Mouse (Mus musculus) midbrain, embryonic 15.5 days (tissue): ENCODE measurements around the gene Thrb. TPM values are rescaled to one million over a fixed set of nuclear protein-coding genes. Genes with fewer than 3 reads are reported as not detected.

Experiments used
- ATAC-seq: fragments of 200-750 bp; cut with Nextera tagmentation; replicated peaks from 2 replicates; pipeline ENCODE4 v1.8.0; 2017; ENCODE audit warnings: moderate TSS enrichment
- H3K27ac ChIP-seq: fragments of 300-500 bp; sonication (generic); 2 replicates; pipeline ENCODE4 v1.5.1; 2015; ENCODE audit warnings: mild to moderate bottlenecking, inconsistent platforms
- H3K27me3 ChIP-seq: fragments of 300-500 bp; sonication (generic); replicated peaks from 2 replicates; pipeline ENCODE4 v1.6.1; 2015; ENCODE audit warnings: inconsistent platforms
- H3K36me3 ChIP-seq: fragments of 300-500 bp; sonication (generic); replicated peaks from 2 replicates; pipeline ENCODE4 v1.6.1; 2015; ENCODE audit warnings: inconsistent platforms
- H3K4me1 ChIP-seq: fragments of 300-500 bp; sonication (generic); 2 replicates; pipeline ENCODE4 v1.6.1; 2015; ENCODE audit warnings: inconsistent platforms
- H3K4me2 ChIP-seq: fragments of 300-500 bp; sonication (generic); 2 replicates; pipeline ENCODE4 v1.6.1; 2015; ENCODE audit warnings: inconsistent platforms, mild to moderate bottlenecking, moderate library complexity
- H3K4me3 ChIP-seq: fragments of 300-500 bp; sonication (generic); 2 replicates; pipeline ENCODE4 v1.5.1; 2015; ENCODE audit warnings: mild to moderate bottlenecking, inconsistent platforms
- H3K9ac ChIP-seq: fragments of 300-500 bp; sonication (generic); 2 replicates; pipeline ENCODE4 v1.6.1; 2015; ENCODE audit warnings: mild to moderate bottlenecking, inconsistent platforms
- H3K9me3 ChIP-seq: fragments of 300-500 bp; sonication (generic); 2 replicates; pipeline ENCODE4 v1.6.1; 2016; ENCODE audit warnings: inconsistent platforms
- WGBS: fragments of 180-500 bp; shearing (Covaris S2); methylation state at CpG from one replicate; pipeline ENCODE4 v1.1.7; 2015; ENCODE audit warnings: mixed read lengths; 5-methylcytosine and 5-hydroxymethylcytosine counted together
- polyA plus RNA-seq: library from polyadenylated mRNA; unstranded; fragments of >200 nt; fragmentation: Nextera tagmentation; extraction: Ambion mirVana; gene quantifications from 2 replicates; pipeline ENCODE4 v1.2.1, GENCODE M21; 2015

Gene Thrb
- polyA plus RNA-seq, 1 experiment from 2014 or later = 2.3 TPM

DNA sequence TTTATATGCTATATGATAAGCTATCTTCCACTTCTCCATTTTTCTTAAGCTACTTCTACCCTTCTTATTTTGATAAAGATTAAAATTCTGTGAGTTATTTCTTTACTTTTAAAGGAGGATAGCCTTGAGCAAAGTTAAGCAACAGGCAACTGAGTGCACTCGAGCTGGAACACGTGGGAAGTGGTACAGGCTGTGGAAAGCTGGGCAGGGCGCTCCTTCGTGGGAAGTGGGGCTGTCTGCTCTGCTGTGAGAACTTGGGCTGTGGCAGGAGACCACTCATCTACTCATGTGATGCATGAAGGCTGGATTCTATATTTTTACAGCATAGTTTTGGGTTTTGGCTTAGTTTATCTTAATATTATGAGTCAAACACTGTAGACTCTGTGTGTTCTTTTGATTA is 329.1 kb downstream of the Thrb start:
- 81% methylated on average over 4 of the region's 4 CpGs for WGBS
- ATAC-seq = no peak
- Histone ChIP-seq H3K9ac (no peak overlapping the region), H3K27ac (no peak overlapping the region), H3K4me2 (no peak overlapping the region), H3K27me3 (no peaks in the 10 kb centered on the region), H3K4me3 (no peak overlapping the region), H3K4me1 (no peaks in the 10 kb centered on the region), H3K36me3 (no peaks in the 10 kb centered on the region), H3K9me3 (no peaks in the 10 kb centered on the region)

DNA sequence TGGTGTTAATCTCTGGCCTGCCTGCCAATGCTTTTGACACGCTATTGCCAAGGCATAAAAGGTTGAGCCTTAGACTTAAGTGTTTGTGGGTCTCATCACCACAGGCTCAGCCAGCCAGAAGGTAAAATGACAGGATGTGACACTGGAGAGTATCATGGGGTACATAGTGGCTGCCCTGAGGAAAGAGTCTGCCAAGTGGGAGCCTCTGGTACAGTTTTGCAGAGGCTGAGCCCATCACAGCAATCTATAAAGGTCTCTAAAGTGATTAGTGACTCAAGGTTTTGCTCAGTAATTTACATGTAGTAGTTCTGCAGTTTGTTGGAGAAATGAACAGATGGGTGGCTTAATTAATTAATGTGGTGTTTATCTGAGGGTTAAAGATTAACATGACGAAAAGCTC is 330.1 kb downstream of the Thrb start:
- ATAC-seq = peak; percentile 42; the same call in 1 of the 2 replicates
- WGBS = 62% methylated on average over 2 of the region's 2 CpGs

DNA sequence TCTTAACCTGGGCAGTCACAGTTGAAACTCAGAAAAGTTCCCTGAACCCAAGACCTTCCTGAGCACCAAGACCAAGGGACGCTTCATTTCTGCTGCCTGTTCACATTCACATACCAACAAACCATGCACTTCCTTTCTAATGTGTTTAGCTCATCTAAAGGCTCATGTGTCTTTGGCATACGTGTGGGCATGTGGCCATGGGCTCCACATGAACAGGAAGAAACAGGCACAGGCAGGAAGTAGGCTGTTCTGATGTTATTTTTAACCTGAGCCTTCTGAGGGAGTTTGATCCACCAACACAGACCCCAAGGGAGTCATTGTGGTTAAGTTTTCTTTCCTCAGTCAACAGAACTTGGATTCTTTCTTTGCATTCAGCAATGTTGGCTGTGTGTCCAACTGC is 341.8 kb downstream of the Thrb start:
- Histone ChIP-seq H3K4me1 (no peaks in the 10 kb centered on the region), H3K4me3 (no peak overlapping the region), H3K27ac (no peak overlapping the region), H3K36me3 (no peaks in the 10 kb centered on the region), H3K27me3 (no peaks in the 10 kb centered on the region), H3K9me3 (no peaks in the 10 kb centered on the region), H3K4me2 (no peak overlapping the region), H3K9ac (no peak overlapping the region)
- 85% methylated on average over 2 of the region's 2 CpGs for WGBS
- no peak for ATAC-seq

More for the DNA sequence above, 330.1 kb downstream of the Thrb start:
- H3K4me3 ChIP-seq = no peak overlapping the region
- H3K4me2 ChIP-seq = no peak overlapping the region
- no peaks in the 10 kb centered on the region for H3K27me3 ChIP-seq
- H3K36me3 ChIP-seq = no peaks in the 10 kb centered on the region
- H3K9me3 ChIP-seq = no peaks in the 10 kb centered on the region
- H3K27ac ChIP-seq = no peak overlapping the region
- no peaks in the 10 kb centered on the region for H3K4me1 ChIP-seq
- H3K9ac ChIP-seq = no peak overlapping the region

DNA sequence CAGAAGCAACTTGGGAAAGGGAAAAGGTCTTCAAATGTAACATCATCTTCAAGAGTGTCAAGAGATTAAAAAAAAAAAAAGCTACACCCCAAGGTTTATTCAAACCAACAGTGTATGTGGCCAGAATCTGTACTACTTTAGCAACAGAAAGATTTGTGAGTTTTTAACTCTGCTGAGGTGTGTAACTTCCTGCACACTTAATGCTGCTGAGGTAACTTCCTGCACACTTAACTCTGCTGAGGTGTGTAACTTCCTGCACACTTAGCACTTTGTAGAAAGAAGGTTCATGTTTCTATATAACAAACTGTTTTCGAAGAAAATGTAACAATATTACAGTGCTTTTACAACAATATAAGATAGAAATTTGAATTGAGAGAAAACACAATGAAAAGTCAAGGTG is 343.6 kb downstream of the Thrb start:
- Histone ChIP-seq H3K4me1 (no peaks in the 10 kb centered on the region), H3K9ac (no peak overlapping the region), H3K4me2 (no peak overlapping the region), H3K27ac (no peak overlapping the region), H3K9me3 (no peaks in the 10 kb centered on the region), H3K27me3 (no peaks in the 10 kb centered on the region), H3K36me3 (no peaks in the 10 kb centered on the region), H3K4me3 (no peak overlapping the region)
- no peak for ATAC-seq
- 95% methylated on average over 1 of the region's 1 CpGs for WGBS

DNA sequence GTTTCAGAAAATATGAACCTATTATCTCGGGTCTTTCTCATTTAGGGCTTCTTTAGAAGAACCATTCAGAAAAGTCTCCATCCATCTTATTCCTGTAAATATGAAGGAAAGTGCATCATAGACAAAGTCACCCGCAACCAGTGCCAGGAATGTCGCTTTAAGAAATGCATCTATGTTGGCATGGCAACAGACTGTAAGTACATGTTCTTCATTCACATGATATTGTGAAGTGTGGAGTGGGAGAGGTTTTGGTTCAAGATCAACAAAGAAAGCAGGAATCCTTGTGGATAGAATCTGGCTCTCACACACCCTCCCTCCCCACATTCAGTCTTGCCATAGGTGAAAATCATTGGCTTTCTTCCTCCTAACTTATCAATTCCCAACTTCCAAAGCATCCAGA is 348.5 kb downstream of the Thrb start:
- no peaks in the 10 kb centered on the region for H3K4me1 ChIP-seq
- H3K4me2 ChIP-seq = no peak overlapping the region
- no peaks in the 10 kb centered on the region for H3K36me3 ChIP-seq
- no peaks in the 10 kb centered on the region for H3K9me3 ChIP-seq
- no peak overlapping the region for H3K4me3 ChIP-seq
- H3K9ac ChIP-seq = no peak overlapping the region
- H3K27ac ChIP-seq = no peak overlapping the region
- H3K27me3 ChIP-seq = no peaks in the 10 kb centered on the region
- 79% methylated on average over 3 of the region's 3 CpGs for WGBS
- 0 out of 2 replicates have a peak, but pooled peaks have one; percentile 48 for ATAC-seq

DNA sequence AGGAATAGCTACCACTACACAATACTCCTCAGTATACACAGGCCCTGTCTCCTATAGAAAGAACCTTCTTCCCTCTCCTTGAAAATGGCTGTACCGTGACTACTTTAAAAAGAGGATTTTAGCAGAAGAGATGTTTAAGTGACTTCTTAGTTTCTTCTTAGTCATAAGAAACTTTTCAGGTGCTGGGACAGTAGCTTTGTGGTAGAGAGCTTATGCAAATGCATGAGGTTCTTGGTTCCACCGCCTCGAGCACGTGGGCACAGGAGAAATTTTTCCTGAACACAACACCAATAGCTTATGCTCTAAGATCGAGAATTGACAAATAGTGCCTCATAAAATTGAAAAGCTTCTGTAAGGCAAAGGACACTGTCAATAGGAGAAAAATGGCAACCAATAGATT is 356.5 kb downstream of the Thrb start:
- Histone ChIP-seq H3K4me3 (no peak overlapping the region), H3K4me2 (no peak overlapping the region), H3K4me1 (no peaks in the 10 kb centered on the region), H3K36me3 (no peaks in the 10 kb centered on the region), H3K27ac (no peak overlapping the region), H3K9me3 (no peaks in the 10 kb centered on the region), H3K27me3 (no peaks in the 10 kb centered on the region), H3K9ac (no peak overlapping the region)
- no peak for ATAC-seq
- 89% methylated on average over 5 of the region's 5 CpGs for WGBS

DNA sequence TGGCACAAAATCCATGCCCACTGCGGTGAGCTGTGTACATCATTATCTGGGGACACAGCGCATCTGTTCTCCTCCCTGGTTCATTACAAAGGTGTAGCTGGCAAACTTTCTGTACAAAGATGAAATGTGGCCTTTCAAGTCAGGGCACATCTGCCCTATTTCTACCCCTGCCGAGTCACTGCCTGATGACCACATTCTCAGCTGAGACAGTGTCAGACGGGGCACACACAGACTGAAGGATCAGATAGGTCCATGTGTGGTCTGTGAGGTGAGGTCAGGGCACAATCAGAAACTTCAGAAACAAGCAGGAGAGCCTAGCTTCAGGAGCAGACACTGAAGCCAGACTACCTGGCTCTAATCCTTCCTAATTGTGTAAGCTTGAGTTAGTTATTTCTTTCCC is 360.1 kb downstream of the Thrb start:
- Histone ChIP-seq H3K9ac (no peak overlapping the region), H3K27me3 (no peaks in the 10 kb centered on the region), H3K4me3 (no peak overlapping the region), H3K27ac (no peak overlapping the region), H3K9me3 (no peaks in the 10 kb centered on the region), H3K4me1 (no peaks in the 10 kb centered on the region), H3K4me2 (no peak overlapping the region), H3K36me3 (no peaks in the 10 kb centered on the region)
- WGBS = 79% methylated on average over 4 of the region's 4 CpGs
- no peak; the same call in 1 of the 2 replicates for ATAC-seq

DNA sequence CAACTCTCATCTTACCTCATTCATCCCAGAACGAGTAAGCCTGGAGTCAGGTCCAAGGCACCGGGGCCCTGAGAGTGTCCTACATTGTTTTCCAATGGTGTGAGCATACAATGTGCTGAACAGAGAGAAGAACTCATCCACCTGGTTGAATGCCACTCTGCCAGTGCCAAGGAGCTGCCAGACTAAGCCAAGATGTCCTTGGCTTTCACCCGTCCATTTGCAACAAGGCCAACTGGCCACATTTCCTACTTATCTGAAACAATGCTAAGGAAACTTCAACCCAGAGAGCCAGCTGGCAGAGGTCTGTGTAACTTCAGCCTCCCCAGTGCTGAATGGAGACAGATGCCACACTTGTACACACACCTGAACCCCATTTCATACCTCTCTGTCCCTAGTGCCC is 360.6 kb downstream of the Thrb start:
- WGBS = 88% methylated on average over 3 of the region's 3 CpGs
- Histone ChIP-seq H3K27me3 (no peaks in the 10 kb centered on the region), H3K4me1 (no peaks in the 10 kb centered on the region), H3K36me3 (no peaks in the 10 kb centered on the region), H3K27ac (no peak overlapping the region), H3K9me3 (no peaks in the 10 kb centered on the region), H3K9ac (no peak overlapping the region), H3K4me2 (no peak overlapping the region), H3K4me3 (no peak overlapping the region)
- ATAC-seq = no peak

DNA sequence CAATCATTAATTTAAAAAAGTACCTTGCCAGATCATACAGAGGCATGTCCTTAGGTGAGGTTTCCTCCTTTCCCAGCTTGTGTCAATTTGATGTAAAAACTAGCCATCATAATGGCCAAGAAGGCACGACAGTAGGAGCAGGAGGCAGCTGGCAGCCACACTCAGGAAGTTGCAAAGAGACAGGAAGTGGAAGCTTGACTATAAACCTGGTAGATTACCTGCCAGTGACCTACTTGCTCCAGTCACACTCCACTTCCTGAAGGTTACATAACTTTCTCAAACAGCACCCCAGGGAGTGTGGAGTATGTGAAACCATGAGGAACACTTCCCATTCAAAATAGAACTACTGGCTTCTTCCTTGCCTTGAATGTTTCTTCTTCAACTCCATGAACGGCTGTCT is 361.7 kb downstream of the Thrb start:
- ATAC-seq = no peak
- Histone ChIP-seq H3K36me3 (no peaks in the 10 kb centered on the region), H3K4me1 (no peaks in the 10 kb centered on the region), H3K27ac (no peak overlapping the region), H3K27me3 (no peaks in the 10 kb centered on the region), H3K9ac (no peak overlapping the region), H3K9me3 (no peaks in the 10 kb centered on the region), H3K4me2 (no peak overlapping the region), H3K4me3 (no peak overlapping the region)
- 86% methylated on average over 2 of the region's 2 CpGs for WGBS

DNA sequence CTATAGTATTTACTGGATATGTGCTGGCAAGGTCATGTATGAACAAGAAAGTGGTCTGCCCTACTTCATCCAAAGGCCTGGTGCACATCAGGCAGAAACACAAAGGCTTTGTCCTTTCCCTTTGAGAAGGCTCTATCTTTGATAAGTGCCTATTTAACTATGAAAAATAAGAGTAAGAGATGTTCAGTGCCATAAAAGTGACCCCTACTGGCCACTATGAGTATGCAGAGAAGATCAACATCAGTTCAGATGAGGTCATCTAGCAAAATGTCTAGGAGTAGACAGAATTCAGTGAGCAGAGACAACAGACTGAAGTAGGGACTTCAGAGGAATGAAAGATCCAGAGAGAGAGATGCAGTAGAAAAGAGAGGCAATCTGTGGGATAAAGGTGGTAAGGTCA is 362.3 kb downstream of the Thrb start:
- no peak for ATAC-seq
- H3K4me3 ChIP-seq = no peak overlapping the region

DNA sequence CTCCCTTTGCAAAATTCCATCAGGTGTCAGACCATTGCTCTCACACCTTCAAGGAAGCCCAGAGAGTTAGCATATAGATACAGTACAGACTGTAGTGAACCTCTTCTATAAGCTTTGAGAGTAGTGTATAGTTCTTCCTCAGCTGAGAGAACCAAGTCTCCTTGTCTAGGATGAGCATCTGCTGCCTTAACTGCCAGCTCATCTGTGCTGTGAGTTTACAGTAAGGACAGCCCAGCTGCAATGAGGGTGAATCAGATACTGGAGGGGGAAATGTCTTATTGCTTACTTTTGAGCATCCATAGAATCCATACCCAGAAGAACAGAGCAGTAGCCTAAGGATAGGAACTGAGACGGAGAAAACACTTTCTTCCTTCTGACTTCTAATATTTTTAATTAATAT is 367.8 kb downstream of the Thrb start:
- no peak overlapping the region for H3K9ac ChIP-seq
- no peaks in the 10 kb centered on the region for H3K4me1 ChIP-seq
- no peaks in the 10 kb centered on the region for H3K9me3 ChIP-seq
- ATAC-seq = no peak
- no peak overlapping the region for H3K27ac ChIP-seq
- no peak overlapping the region for H3K4me2 ChIP-seq
- no peak overlapping the region for H3K4me3 ChIP-seq
- WGBS = 86% methylated on average over 1 of the region's 1 CpGs
- no peaks in the 10 kb centered on the region for H3K36me3 ChIP-seq
- no peaks in the 10 kb centered on the region for H3K27me3 ChIP-seq

More for the DNA sequence above, 362.3 kb downstream of the Thrb start:
- Histone ChIP-seq H3K9ac (no peak overlapping the region), H3K4me1 (no peaks in the 10 kb centered on the region), H3K27me3 (no peaks in the 10 kb centered on the region), H3K36me3 (no peaks in the 10 kb centered on the region), H3K27ac (no peak overlapping the region), H3K4me2 (no peak overlapping the region), H3K9me3 (no peaks in the 10 kb centered on the region)

DNA sequence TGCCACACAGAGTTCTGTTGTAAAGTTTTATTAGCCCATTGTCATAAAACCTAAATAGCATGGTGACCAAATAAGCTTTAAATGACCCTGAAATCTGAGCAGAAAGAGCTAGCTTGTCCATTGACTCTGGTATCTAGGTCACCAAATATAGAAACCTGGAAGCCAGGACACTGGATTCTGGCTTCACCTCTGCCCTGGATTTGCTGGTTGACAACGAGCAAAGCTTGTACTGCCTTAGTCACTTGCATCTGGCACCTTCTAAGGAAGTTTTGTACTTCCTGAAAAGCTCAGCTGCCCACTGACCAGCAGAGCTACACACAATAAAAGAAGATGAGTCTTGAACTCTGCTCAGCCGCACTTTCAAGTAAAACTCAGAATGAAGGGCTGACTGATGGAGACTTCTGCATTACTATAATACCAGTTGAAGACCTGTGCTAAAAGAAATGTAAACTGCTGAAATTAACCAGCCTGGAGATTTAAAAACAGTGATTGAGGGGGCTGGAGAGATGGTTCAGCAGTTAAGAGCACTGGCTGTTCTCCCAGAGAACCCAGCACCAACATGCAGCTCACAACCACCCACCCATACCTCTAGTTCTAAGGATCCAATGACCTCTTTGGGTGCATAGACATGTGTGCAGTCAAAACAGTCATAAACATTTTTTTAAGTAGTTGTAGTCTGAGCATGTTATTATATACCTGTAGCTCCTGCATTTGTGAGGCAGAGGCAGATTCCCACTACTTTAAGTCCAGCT is 369.3 kb downstream of the Thrb start:
- Histone ChIP-seq H3K27me3 (no peaks in the 10 kb centered on the region), H3K4me2 (no peak overlapping the region), H3K36me3 (no peaks in the 10 kb centered on the region), H3K9ac (no peak overlapping the region), H3K9me3 (no peaks in the 10 kb centered on the region), H3K4me3 (no peak overlapping the region), H3K27ac (no peak overlapping the region), H3K4me1 (no peaks in the 10 kb centered on the region)
- ATAC-seq = no peak
- 76% methylated on average over 2 of the region's 2 CpGs for WGBS

DNA sequence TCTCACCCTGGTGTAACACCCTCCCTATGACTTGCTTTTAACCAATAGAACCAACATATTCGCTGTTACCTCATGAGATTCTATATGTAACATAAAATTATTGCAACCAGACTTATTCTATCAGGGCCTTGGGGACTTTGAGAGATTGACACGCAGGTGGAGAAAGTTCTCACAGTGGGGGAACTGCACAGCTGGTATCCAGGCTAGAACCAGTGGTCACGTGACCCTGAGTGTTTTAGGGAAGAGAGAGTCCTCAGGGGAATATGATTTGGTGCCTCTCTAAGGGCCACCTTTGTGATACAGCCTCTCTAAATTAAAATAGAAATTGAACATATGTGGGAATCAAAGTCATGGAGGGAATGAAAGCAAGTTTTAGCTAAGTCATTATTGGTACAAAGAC is 371.9 kb downstream of the Thrb start:
- Histone ChIP-seq H3K9ac (no peak overlapping the region), H3K4me1 (no peaks in the 10 kb centered on the region), H3K9me3 (no peaks in the 10 kb centered on the region), H3K36me3 (no peaks in the 10 kb centered on the region), H3K4me3 (no peak overlapping the region), H3K27ac (no peak overlapping the region), H3K27me3 (no peaks in the 10 kb centered on the region), H3K4me2 (no peak overlapping the region)
- 76% methylated on average over 3 of the region's 3 CpGs for WGBS
- no peak for ATAC-seq
